Mouse (Mus musculus) bone marrow, adult 2 months (tissue): ENCODE measurements around the gene Taf7l.

ENCODE experiments used
- CTCF ChIP-seq: fragments of 200-500 bp; IDR thresholded peaks from 2 replicates; pipeline ENCODE4 v1.5.1; 2011; ENCODE audit warnings: low read length, control low read depth; ENCODE audit not compliant: control insufficient read depth, insufficient read depth
- POLR2A ChIP-seq: fragments of 200-500 bp; IDR thresholded peaks from 2 replicates; pipeline ENCODE4 v1.6.1; 2011; ENCODE audit warnings: low read depth, mild to moderate bottlenecking, control low read depth, low read length, borderline replicate concordance; ENCODE audit not compliant: control insufficient read depth

DNA sequence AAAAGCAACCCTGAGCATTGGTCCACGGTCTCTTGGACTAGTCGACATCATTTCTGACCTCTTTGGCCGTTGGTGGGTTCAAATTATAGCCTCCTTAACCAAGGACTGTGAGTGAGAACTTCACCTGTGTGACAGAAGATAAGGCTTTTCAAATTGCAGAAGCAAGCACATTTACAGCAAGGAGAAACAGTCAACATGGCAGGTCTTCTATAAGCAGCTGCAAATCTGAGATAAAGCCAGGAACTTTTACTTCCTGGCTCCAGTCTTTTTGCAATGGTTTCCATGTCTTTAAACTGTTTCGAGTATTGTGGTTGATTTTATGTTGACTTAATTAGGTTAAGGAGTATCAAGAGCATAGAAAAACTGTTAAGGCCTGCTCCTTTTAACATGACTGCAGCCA is 47.5 kb upstream of the Taf7l start:
- TF ChIP-seq CTCF = no peak
- no peak for TF ChIP-seq POLR2A
